Mouse (Mus musculus) cerebellum, postnatal 36 days (tissue): ENCODE measurements at regions not wholly inside any gene's neighbourhood (a gene's known extent, or its start where the extent isn't known, plus 50 kb on each side); places are given as distances from the start of the nearest gene placed in this dataset.
A peak's percentile ranks its signal among the peaks of the same experiment; 100 is the strongest.

Experiments
- DNase-seq, 2 experiments: peaks; one replicate each; pipeline ENCODE4 v3.0.0; 2021 to 2022; ENCODE audit warnings: mixed read lengths in 2 of 2

DNA sequence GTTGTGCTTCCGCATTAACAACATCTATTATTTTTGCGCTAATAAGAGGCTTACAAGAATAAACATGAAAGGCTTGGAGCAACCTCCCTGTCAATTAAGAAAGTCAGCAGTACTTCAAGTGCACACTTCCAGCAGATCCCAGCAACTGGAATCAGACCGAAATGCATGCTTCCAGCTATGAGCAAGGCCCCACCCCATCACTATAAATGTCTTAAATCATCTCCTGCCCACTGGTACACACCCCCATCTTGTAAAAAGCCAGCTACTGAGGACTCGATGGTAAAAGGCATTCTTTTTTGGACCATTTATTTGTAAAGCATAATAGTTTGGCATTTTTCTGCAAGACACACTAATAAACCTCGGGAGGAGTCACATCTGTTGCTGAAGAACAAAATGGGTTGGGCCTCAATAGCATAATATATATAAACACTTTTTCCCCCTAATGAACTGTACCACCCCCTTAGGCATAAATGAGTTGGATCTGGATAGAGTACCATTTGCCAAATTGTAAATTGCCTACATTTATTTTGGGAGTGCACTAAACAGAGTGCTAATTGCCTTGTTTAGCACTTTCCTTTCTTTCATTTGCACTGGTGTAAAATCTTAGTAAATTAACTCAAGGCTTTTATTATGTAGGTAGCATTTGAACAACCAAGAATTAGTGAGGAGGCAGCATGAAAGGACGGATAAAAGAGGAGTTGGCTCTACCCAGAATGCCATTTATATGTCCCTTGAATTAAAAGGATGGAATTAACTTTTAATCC lies 371.8 kb downstream of the Nr2f2 start:
- no peak for DNase-seq

DNA sequence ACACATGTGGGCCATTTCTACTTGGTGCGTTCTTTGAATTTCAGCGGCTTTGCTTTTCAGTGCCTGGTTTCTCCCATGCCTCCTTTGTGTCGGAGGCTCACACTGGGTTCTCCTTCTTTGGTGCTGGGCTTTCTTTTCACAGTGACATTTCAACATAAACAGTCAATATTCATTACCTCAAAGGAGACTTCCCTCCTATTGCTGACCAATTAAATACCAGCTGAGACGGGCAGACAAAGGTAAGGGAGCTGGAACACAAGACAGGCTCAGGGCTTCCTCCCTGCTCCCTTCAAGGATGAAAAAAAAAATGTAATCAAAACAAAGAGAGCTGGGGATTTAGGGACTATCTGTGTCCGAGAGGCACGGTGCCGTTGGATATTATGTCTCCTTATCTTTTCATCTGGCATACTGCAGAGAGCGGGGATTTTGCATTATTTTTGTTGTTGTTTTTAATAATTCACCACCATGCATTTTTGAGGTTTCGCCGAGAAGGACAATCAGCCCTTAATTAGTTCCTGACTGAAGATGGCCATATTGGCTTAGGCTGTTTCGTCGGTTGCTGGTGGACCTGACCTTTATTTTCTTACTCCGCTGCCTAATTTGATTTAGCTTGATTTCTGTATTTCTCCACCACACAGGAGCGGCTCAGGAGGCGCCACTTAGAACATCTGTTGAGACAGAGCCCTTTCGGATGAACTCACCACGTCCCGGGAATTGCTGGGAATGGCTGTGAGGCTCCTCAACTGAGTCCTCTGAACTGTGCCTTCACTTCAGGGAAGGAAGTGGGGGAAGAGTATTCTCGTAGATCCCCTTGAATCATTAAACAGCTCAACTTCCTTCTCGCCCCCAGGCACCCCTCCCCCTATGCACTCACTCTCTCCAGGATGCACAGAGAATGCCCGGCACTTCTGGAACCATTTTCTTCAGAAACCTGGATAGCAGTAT lies 373.9 kb downstream of the Nr2f2 start:
- no peak for DNase-seq

DNA sequence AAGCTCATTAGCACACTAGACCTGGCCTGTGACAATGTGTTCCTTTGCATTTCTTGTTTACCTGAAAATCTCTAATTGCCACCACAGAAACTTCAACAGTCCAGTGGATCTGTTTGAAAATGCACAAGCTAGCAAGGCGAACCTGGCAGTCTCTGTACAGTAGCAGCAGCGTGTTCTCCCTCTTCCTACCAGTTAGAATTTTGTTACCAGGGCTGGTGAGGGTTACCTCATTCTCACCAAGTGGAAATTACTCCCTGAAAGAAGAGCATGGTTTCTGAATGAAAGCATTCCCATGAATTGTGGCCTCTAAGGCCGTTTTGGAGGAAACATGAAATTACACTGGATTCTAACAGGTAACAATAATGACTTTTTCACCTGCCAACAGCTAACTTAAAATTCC lies 374.6 kb downstream of the Nr2f2 start:
- DNase-seq, result no peak

DNA sequence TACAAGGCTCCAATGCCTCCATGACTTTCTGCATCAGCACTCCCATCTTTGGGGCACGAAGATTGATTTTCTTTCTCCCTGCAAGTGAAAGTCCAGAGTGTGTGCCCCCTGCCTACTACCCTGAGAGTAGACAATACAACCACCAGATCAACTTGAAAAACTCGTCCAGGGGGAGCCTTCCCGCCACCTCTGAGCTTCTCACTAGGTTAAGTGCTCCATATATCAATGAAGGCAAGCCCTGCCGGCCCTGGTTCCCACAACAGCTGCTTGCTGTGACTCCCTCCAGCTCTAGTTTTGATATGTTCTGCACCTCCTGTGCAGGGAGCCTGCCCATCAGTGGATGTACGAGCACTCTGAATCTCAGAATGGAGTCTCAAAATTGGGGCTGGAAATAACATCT lies 377.8 kb downstream of the Nr2f2 start:
- no peak for DNase-seq

DNA sequence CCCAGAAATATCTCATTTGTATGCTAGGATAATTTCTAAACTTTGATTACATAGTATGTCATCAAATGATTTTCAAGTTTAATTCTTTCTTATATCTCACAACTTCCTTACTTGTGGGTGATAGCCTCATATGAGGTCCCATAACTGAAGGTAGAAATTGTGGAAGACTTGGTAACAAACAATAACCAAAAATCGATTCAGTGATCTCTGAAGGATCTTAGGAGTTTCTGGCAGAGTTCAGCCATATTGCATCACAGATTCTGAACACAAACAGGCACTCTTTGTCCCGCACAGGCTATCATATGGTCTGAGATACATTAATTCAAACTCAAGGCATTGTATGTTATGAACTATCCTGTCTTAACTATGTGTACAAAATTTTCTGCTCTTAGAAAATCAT lies 385.2 kb downstream of the Nr2f2 start:
- DNase-seq, result no peak

DNA sequence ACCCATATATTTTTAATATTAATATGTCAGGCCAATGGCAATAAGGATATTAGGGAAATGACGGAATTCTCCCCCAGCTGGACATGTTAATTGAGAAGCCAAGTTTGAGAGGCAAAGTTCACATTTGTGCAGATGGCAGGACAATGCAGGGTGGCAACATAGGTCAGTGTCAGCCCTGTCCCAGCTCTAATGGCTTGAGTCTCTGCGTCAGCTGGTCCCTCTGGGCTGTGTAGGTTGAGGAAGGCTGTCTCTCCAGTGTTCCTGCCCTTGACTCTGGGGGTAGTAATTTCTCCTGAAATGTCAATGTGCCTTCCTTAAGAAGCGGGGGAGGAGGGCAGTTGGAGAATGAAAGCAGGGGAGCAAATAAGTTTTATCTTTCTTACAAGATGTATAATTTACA lies 390.2 kb downstream of the Nr2f2 start:
- no peak for DNase-seq

DNA sequence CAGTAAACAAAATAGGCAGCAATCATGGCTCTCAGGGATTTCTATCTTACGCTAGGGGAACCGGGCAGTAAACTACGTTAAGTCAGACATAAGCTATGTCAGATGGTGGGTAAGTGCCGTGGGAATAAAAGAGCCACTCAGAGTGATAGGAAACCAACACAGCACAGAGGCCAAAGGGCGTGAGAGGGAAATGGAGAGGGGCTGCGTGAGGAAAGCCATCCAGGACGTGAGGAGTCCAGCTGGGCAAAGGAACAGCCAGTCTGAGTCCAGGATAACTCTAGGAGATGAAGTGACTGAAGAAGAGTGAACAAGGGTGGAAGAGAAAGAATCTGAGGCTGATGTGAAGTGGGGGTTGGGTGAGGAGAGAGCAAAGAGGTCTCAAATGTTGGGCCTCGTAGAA lies 402.5 kb downstream of the Nr2f2 start:
- no peak for DNase-seq

DNA sequence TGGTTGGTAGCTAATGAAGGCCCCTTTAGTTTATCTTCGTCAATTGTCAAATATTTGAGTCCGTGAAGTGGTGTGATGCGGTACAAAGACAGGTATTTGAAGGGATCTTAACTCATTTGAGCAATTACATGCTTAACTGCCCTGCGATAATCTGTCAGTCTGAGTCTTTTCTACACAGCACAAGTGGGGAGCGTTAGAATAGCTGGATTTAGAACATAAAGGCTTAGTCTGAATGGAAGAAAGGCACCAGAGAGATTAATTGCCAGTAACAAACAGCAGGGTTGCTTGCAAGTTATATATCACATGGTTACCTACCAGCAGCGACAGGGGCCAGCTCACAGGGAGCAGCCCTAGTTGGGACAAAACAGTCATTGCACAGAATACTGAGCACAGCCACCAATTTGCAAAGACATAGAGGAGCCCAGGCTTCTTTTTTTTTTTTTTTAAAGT lies 416.3 kb downstream of the Nr2f2 start:
- no peak for DNase-seq

DNA sequence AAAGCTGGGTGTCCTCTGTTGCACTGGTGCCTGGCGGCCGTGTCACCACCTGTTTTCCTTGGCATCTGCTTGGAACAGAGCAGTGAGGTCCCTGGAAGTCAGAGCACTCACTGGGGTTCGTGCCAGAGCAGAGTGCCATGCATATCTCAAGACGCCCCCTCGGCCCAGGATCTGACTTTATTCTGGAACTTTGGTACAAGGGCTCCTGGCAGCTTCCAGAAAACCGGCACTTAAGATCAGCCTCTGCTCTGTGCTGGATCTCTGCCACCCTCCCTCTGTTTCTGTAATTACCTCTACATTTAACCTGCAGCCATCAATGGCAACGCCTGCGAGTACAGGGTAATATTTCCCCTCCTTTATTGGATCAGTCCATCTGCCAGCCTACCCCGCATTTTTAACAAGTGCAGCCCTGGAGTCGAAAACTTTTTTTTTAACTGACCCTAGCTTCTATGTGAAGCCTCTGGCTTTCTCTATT lies 416.9 kb downstream of the Nr2f2 start:
- peak; percentile 42 to 50 for DNase-seq

DNA sequence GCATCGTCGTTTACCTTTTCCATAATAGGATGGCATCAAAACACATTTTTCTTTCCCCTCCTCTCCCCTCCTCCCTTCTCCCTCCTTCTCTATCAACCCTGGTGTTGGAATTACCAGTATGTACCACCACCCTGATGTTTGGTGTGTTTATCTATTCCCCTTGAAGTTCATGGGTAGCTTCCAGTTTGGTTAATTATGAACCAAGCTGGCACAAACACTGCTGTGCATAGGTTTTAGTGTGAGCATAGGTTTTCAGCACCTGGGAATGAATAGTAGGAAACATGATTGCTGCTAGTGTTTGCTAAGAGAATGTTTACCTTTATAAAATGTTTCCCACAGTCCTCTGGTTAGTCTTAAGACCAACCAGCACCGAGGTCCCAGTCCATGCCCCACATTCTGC lies 420.1 kb downstream of the Nr2f2 start:
- no peak for DNase-seq

DNA sequence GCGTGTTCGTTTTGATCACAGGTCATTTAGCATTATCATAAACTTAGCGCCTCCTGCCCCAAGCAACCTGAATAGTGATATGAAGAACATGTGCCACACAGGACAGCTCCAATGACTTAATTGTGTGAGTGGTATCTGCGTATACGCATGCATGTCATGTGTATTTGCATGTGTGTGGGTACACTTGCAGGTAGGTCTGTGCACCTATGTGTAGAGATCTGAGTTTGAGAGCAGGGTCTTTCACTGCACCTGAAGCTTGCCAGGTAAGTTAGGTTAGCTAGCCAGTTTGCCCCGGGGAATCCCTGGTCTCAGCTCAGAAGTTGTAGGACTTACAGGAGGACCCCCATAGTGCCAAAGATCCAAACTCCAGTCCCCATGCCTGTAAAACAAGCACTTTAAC lies 424.7 kb downstream of the Nr2f2 start:
- no peak for DNase-seq

DNA sequence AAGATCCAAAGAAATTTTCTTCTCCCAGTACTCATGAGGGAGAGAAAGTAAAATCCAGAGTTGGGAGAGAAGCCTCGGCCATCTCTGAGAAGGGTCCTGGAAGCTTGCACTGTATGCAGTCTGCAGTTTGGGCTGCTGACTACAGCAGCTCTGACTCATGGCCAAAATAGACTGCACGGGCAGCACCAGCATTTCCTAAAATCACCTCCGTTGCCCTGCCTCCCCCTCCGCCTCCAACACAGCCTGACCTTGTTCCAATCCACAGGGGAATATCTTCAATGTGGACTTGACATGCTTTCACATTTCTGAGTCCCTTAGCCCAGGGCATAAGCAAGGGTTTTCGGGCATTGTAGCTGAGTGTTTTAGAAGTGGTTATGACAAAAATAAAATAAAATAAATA lies 441.3 kb downstream of the Nr2f2 start:
- no peak for DNase-seq

DNA sequence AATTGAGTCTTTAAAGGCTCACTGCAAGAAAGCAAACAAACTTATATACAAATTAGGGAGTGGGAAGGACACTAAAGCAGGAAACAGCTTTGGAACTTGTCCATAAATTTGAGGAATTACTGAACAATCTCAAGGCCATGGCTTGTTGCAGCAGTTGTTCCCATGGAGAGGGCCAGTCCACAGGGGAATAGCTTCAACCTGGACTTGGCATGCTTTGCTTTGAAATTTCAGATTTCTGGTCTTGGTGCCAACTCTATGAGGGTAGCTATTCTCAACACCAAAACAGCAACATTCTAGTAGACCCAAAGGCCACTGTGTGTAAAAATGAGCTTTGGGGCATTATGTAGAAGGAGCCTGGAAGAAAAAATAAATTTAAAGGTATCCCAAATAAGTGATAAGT lies 442.0 kb downstream of the Nr2f2 start:
- no peak for DNase-seq

DNA sequence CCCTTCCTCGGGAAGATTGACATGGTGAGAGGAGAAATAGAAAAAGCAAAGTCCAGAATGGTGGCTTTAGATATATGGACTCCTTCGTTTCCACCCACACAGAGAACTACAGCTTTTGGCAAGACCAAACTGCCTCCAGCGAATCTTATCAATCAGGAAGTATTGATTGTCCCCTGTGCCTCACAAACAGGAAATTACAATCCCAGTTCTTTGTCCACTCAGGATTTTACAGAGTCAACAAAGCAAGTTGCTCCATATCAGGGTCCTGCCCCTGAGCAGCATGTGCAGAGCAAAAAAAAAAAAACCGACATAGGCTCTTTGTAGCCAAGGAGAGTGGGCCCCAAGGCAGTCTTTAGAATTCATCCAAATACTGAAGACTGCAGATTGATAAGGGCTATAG lies 454.8 kb downstream of the Nr2f2 start:
- DNase-seq, result no peak

DNA sequence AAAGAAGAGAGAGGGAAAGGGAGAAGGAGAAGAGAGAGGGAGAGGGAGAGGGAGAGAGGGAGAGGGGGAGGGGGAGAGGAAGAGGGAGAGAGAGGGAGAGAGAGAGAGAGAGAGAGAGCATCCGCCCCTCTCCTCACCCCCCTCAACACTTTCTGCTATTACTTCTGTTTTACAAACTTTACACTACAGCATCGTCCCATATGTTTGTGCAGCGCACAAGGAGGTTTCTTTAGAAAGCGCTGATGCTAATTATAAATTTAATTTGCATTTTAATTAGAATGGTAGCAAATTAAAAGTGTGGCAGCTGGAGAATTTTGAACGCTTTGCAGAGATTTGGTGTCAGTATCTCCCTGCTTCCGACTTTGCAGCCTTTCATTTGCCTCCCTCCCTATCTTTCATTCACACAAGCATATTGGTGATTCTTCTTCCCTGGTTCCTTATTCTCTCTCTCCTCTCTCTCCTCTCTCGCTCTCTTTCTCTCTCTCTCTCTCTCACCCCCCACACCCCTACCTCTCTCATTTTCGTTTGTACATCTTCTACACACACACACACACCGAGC lies 476.0 kb downstream of the Nr2f2 start:
- no peak for DNase-seq

DNA sequence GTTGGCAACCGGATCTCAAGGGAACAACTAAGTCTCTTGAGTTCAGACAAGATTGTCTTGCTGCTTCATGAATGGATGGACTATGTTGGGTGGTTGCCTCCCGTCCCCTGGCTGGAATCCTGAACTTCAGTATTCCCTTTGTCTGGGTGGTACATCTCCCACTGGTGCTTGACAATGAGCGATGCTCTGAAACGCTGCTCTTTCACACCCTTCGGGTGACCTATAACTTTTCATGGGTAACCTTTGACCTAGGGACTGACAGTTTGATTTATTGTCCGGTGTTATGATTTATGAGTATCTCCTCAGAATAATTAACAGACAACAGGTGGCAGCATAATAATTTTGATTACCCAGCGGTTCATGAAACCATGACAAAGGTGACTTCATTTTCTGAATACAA lies 478.3 kb downstream of the Nr2f2 start:
- no peak for DNase-seq

DNA sequence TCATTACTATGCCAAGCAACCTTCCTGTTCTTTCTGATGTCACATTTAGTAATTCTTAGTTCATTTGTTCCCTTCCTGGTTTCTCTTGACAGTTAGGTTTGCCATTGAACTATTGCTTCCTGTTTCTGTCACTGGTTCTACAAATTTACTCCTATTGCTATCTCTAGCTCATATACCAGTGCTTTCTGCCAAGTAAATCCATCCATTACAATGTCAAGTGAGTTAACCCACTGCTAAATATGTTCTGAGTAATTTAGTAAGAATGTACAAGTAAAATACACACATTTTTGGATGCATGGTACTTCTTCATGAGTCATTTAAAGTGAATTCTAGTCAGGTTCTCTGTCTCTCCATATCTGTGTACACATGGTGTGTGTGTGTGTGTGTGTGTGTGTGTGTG lies 489.5 kb downstream of the Nr2f2 start:
- no peak for DNase-seq

DNA sequence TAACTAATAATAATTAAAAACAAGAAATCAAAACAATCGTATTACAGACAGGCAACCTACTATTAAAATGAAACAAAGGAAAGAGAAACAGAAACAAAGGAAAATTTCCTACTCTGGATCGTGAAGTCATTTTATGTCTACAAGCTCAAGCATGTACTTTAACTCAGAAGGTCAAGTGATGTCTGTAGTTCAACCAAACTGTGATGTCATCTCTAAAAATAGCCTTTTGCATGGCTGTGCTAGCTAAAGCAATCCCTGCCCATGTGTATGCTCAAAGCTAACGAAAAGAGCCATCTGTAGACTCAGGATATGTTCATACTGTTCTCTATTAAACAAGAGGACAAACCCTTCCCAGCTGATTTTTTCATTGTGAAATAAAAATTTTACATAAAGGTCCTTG lies 500.7 kb downstream of the Nr2f2 start:
- no peak for DNase-seq

DNA sequence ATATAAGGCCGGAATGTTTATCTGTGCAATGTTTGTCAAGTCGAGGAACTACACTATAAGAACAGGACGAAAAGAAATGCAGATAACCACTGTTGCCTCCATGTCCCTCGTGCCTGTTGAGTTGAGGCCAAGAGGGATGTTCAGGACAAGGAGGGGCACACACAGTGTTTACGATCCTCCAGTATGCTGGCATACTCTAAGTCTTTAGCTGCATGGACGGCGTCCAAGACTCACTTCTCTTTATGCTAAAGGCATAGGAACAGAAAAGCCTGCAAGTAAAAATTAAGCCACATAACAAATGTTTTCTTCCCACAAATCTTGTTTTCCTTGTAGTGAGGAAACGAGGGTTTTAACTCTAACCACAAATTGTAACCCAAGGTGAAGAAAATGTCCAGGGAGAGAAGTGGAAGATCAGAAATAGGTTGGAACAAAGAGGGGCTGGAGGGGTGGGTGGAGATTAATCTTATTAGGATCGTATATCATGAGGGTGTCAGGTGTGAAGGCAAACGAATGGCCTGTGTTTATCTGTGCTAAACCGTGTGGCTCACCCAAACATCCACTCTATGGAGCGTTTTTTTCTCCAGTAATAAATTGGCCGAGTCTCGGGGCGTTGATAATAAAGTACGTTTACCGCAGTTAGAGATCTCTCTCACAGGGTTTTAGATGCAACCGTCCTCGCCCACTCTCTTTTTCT lies 521.8 kb downstream of the Nr2f2 start:
- DNase-seq, result no peak

DNA sequence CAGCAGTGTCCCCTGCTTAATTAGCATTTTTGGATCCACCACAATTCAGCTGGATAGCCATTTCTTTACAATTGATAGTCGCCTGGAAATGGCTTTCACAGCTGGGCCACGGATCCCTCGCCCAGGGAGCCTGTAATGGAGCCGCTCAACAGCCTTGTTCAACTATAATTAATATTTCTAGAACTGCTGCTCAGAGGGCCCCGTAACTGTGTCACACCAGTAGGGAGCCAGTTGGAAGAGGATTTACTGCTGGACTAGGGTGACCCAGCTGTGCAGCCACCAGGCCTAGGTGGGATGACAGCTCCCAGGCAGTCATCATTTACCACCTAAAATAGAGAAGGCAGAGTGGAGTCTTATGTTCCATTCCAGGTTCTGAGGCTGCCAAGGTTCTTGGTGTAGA lies 529.2 kb downstream of the Nr2f2 start:
- DNase-seq, result no peak

DNA sequence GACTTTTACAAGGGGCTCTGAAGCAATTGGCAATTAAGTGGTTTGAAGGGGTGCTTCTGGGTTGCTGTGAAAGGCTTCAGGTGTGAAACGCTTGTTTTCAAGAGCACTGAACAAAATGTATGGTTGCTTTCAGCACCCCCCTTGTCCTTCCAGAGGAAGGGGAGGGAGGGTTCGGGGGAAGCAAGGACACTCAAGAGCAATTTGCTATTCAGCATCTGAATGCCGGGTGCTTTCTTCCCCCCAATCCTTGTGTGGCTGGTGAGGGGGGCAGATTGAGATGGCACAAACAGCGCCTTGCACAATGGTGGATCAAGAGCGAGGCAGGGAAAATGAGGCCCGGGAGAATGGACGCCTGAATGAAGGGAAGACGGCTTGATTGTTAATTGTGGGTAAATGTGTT lies 539.3 kb downstream of the Nr2f2 start:
- no peak for DNase-seq

DNA sequence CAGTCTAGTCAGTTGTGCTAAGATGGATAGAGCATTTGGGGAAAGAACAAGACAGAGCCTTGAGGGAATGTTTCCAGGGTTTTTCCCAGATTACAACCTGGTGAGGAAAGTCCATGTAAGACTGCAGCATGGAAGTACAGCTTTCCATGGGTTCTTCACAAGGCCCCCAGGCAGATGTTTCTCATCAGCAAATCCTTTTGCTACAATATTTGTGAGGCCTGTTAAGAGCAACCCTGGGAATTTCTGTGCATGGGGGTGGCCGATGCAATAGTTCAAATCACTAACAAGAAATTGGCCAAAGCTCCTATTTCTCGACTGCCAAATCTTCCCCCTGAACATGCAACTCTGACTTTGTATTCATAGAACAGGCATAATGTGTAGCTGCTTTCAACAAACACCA lies 546.0 kb downstream of the Nr2f2 start:
- DNase-seq, result no peak

DNA sequence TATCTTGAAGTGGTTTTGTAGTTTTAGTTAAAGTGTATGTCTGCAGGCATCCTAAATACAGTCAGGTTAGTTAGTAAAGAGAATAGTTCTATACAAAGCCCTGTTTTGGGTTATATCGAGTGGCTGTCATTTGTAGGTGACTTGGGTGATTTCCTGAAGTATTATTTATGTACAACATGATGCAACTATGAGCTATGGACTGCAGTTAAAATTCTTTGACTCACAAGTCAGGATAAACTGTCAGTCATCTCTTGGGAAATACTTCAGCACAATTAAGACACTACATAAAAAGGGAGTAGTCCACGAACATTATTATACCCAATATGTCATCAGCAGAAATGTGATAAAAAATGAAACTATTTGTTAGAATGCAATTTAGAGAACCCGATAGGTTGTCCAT lies 554.2 kb downstream of the Nr2f2 start:
- no peak for DNase-seq
